Mouse (Mus musculus): Measurements from ENCODE around the gene Cmip.

Gene Cmip

GRCm38 (mm10) chr8:117471655-117472054 is 214.8 kb downstream of the Cmip start:
- DNase-seq: no peak

DNA sequence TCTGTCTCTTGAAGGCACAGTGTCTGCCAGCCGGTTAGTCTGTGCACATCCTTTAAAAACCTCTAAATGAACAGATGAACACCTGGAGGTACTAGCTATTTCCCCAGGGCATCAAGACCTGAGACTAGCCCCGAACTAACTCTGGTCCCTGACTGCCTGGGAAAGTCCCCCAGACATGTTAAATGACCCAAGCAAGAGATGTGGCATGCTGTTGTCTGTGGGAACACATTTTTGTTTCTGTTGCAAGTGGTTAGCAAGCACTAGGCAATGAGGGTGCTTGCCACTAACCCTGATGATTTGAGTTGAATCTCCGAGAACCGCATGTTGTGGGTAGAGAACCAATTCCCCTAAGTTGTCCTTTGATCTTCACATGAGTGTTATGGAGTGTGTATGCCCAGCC is 215.5 kb downstream of the Cmip start:
- DNase-seq: no peak

GRCm38 (mm10) chr8:117474944-117475343 is 218.1 kb downstream of the Cmip start:
- peak; percentile 89 for DNase-seq

GRCm38 (mm10) chr8:117475819-117476218 is 219.0 kb downstream of the Cmip start:
- DNase-seq: no peak

DNA sequence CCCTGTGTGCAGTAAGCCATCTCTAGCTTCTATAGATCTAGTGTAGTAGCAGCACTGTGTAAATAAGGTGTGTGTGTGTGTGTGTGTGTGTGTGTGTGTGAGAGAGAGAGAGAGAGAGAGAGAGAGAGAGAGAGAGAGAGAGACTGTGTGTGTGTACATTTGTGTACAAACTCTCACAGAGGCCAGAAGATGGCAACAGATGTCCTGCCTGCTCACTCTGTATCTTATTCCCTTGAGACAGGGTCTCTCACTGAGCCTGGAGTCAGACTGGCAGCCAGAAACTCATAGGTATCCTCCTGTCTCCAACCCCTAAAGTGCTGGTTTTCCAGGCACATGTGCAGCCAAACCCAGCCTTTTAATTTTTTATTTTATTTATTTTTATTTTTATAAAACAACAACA is 221.2 kb downstream of the Cmip start:
- DNase-seq: no peak

DNA sequence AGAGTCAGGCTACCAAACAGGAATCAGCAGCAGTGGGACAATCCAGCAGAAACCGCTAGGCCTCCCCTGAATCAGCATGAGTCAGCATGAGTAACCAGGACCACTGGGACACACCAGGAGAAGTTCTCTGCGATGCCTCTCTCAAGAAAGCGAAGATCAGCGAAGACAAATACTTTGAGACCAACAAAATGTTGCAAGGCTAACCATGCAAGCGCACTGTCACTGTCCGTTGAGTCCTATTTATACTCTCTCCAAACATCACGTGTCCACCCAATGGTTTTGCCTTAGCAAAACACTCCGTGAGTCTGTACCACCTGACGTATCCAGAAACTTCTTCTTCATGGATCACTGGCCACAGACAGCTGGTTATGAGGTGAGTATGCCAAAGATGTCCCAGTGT is 223.1 kb downstream of the Cmip start:
- no peak for DNase-seq

DNA sequence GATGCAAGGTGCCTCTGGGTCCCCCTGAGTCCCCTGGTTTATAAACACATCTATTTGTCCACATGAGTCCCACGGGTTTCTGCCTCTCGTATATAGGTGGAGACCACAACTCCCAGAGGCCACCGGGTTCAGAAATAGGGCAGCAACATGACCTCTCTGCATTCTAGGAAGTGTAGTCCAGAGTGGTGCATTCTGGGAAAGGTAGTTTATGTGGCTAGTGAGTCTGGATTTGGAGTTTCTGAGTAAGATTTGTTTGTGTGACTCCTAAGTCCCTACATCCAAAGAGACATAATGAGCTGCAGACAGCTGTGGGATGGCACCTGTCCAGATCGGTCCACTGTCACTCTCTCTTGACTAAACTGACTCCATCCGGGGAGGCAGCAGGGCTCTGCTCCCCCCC is 223.7 kb downstream of the Cmip start:
- DNase-seq: no peak

GRCm38 (mm10) chr8:117481830-117482229 is 225.0 kb downstream of the Cmip start:
- DNase-seq: no peak

DNA sequence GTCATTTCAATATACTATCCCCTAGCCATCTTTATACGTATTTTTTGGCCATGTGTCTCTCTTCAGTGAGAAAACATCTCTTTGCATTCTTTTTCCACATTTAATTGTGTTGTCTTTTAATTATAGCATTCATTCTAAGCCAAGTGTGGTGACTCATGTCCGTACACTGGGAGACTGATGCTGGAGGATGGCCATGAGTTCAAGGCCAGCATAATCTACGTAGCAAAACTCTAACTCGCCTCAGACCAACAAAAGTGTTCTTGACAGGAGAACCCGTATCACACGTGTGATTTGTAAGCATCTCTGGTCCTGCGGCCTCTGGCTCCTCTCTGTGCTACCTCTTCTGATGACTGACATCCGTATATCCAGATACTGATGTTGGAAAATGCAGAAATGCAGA is 227.9 kb downstream of the Cmip start:
- no peak for DNase-seq

DNA sequence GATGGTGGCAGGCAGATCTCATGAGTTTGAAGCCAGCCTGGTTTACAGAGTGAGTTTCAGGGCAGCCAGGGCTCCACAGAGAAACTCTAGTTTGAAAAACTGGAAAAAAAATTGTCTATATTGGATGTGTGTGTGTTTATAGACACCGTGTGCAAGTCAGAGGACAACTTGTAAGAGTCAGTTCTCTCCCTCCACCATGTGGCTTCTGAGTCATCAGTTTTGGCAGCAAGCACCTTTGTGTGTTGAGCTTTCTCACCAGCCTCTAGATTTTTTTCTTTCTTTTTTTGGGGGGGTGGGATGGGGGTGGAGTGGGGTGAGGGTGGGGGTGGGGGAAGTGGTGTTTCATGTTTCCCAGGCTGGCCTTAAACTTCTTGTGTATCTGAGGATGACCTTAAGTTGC is 228.5 kb downstream of the Cmip start:
- DNase-seq: no peak

DNA sequence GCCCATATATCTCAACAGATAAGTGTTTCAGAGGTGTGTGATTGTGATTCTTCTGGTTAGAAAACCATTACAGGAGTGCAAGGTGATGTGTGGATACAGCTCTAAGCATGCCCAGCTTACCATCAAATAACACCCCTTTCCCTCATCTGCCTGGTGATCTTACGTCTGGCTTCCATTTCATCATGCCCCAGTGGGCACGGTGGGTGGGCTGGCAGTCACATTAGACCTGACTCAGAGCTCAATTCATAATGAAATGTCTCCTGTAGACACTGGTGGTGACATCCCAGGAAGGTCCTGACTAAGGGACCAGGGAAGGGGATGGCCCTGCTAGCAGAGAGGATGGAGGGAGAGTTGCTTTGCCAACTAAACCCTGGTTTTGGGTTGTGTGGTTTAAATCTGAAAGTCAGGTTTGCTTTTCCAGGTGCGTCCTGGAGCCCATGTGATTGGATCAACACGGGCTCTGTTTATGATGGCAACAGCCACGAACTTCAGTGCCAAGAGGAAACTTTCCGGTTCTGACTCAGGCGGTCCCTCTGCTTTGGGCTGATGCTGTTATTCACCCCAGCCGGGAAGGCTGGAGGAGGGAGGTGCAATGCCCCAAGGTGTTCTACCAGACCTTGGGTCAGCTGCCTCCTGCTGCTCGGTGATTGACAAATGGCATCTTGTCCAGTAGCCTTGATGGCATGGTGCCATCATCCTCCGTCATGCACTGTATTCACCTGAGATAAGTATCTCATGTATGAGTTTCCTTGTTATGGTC is 231.6 kb downstream of the Cmip start:
- DNase-seq: no peak

DNA sequence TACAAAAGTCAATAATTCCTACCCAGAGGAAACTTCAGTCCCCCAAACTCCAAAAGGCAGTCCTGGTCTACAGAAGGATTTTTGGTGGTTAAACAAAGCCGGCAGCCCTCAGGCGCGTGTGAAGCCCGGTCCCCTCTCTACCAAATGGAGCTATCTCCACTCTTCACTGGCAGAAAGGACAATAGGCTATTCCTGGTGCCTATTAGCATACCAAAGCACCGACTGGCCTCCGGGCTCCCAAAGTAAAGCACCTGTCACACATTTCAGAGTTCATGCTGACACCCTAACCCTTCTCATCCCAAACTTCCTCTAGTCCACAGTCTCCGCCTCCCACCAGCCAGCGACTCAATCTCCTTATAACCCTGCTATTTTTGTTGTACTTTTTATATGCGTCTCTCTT is 236.7 kb downstream of the Cmip start:
- no peak for DNase-seq

GRCm38 (mm10) chr8:117494874-117495273 is 238.0 kb downstream of the Cmip start:
- DNase-seq: no peak

- DNase-seq: no peak
These were observed 241.5 kb downstream of the Cmip start, which contains the start of gene Plcg2 for GRCm38 (mm10) chr8:117498179-117498914. TSS of gene Plcg2 (plus strand) at chr8:117498291.

- no peak for DNase-seq
These were observed 242.2 kb downstream of the Cmip start for GRCm38 (mm10) chr8:117498915-117499540.

DNA sequence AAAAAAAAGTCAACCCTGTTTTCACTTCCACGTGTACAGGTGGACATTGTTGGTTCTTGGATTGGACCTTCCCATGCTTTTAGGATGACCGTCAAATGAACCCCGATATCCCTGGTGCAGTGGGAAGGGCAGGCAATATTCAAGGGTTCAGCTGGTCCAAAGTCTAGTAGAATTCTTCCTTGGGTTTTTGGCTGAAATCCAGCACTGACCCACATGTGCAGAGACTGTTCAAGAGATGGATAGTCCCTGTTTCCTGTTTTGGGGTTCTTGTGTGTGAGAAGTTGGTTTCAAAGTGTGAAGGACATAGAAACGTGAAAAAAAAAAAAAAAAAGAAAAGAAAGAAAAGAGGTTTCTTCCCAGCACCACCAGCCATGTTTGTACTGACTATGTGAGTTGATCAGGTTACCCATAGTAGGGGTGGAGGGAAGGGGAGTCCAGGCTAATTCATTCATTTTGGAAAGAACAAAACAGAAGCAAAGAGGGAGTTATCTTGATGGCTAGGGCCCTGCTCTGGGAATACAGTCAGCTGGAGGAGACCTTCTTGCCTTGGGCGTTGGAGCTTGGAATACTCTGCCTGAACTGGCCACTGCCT is 243.5 kb downstream of the Cmip start:
- DNase-seq: no peak

GRCm38 (mm10) chr8:117501323-117501722 is 244.5 kb downstream of the Cmip start:
- DNase-seq: no peak

DNA sequence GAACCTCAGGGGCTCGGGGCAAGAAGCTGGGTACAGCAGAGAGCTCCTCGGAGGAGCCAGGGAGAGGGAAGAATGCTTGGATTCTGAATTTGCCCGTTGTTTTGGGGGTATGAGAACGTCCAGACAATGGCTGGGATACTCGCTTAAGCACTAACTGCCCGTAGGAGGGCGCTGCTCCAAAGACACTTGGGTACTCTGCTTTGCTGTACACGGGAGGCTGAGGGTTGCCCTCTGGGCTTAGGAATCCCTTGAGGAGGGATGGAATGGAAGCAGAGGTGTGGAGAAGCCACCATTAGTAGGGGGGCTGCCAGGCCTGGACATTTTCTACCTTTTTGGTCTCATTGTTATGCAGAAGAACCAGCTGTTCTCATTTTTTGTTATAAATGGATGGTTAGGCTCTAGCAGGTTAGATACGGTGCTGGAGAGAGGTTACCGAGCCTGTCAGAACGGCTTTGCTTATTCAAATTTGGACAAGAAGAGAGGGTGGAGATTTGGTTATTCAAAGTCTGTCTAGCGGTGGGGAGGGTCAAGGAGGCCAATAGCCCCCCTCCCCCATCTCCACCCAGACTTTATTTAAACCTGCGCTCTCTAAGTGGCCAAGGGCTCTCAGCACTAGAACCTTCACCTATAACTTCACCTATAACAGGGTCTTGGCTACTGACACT is 246.7 kb downstream of the Cmip start:
- DNase-seq: no peak

DNA sequence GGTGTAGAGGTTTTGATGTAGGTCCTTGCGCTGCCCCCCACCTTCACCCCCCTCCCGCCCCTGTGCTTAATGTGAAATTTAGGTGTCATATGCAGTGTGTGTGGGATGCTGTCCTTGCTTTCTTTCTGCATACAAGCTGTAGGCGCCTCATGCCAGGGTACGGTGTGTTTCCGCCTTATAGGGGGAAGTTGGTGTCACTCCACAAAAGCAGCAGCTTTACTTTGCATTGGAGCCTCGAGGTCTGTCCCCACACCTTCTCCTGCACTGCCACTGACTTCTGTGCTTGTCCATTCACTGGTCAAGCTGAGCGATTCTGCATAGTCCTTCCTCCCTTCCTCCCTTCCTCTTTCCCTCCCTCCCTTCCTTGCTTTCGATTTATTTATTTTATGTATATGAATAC is 250.8 kb downstream of the Cmip start:
- no peak for DNase-seq

All from cerebellum, adult 8-10 months (tissue).